Mouse (Mus musculus) mouse trophoblast stem cell (cell line): Measurements from ENCODE around the gene Hoxc6.

ENCODE experiments used
- in situ Hi-C, 2 experiments: fragments of 300-500 bp; cut with MseI, MboI; formaldehyde crosslinking; loops; 2 replicates in 1 of 2; 3 replicates in 1 of 2; pipeline ENCODE4 v1.15.1; 2025

Gene Hoxc6

GRCm38 (mm10) chr15:102967511-102968397 lies 30.3 kb upstream of the Hoxc6 start:
- in situ Hi-C loops = no loop called here

GRCm38 (mm10) chr15:102969296-102969695 lies 28.8 kb upstream of the Hoxc6 start:
- in situ Hi-C loops = no loop called here

GRCm38 (mm10) chr15:102970740-102971139 lies 27.3 kb upstream of the Hoxc6 start:
- in situ Hi-C loops = no loop called here

- in situ Hi-C loops = no loop called here
These were observed 25.8 kb upstream of the Hoxc6 start for GRCm38 (mm10) chr15:102972254-102972653.

- in situ Hi-C loops = no loop called here
These were observed 25.3 kb upstream of the Hoxc6 start for GRCm38 (mm10) chr15:102972753-102973152.

GRCm38 (mm10) chr15:102975034-102975433 lies 23.0 kb upstream of the Hoxc6 start:
- in situ Hi-C loops = no loop called here

- in situ Hi-C loops = no loop called here
These were observed 22.4 kb upstream of the Hoxc6 start for GRCm38 (mm10) chr15:102975688-102976111.

GRCm38 (mm10) chr15:102976171-102976570 lies 21.9 kb upstream of the Hoxc6 start, which contains the start of gene Hoxc9:
Gene Hoxc9, plus strand, starts transcription at chr15:102976439.
- in situ Hi-C loops = no loop called here

- in situ Hi-C loops = no loop called here
These were observed 21.2 kb upstream of the Hoxc6 start for GRCm38 (mm10) chr15:102976631-102977422.

GRCm38 (mm10) chr15:102977423-102977974 lies 20.6 kb upstream of the Hoxc6 start:
- in situ Hi-C loops = no loop called here

GRCm38 (mm10) chr15:102978615-102979515 lies 19.2 kb upstream of the Hoxc6 start:
- in situ Hi-C loops = no loop called here

GRCm38 (mm10) chr15:102979936-102980335 lies 18.1 kb upstream of the Hoxc6 start:
- in situ Hi-C loops = no loop called here

- in situ Hi-C loops = no loop called here
These were observed 17.7 kb upstream of the Hoxc6 start for GRCm38 (mm10) chr15:102980352-102980751.

GRCm38 (mm10) chr15:102980912-102981311 lies 17.1 kb upstream of the Hoxc6 start:
- in situ Hi-C loops = no loop called here

- in situ Hi-C loops = no loop called here
These were observed 16.4 kb upstream of the Hoxc6 start for GRCm38 (mm10) chr15:102981379-102982288.

- in situ Hi-C loops = no loop called here
These were observed 14.3 kb upstream of the Hoxc6 start for GRCm38 (mm10) chr15:102983716-102984115.

- in situ Hi-C loops = no loop called here
These were observed 13.5 kb upstream of the Hoxc6 start for GRCm38 (mm10) chr15:102984521-102984920.

GRCm38 (mm10) chr15:102984925-102985324 lies 13.1 kb upstream of the Hoxc6 start:
- in situ Hi-C loops = loop anchor here (5.0 kb wide), 2 partner anchors 182 to 187 kb away; partner anchors contain the start of gene Smug1 (in 1 of the 2)

GRCm38 (mm10) chr15:102987124-102987833 lies 10.8 kb upstream of the Hoxc6 start:
- in situ Hi-C loops = loop anchor here (5.0 kb wide), 2 partner anchors 180 to 185 kb away; partner anchors contain the start of gene Smug1 (in 1 of the 2)
